Mouse (Mus musculus) embryonic facial prominence, embryonic 11.5 days (tissue): Measurements from ENCODE around the gene Rara. TPM values are rescaled to one million over a fixed set of nuclear protein-coding genes. Genes with fewer than 3 reads are reported as not detected.

Source experiments
- ATAC-seq: fragments of 200-750 bp; cut with Nextera tagmentation; replicated peaks from 2 replicates; pipeline ENCODE4 v1.8.0; 2017; ENCODE audit warnings: low read depth; ENCODE audit not compliant: insufficient number of reproducible peaks, low FRiP score, low TSS enrichment
- DNase-seq: peaks from one replicate; pipeline ENCODE4 v3.0.0-alpha.2; 2015; ENCODE audit warnings: low spot score
- H3K27ac ChIP-seq: fragments of 300-500 bp; sonication (generic); replicated peaks from 2 replicates; pipeline ENCODE4 v1.5.1; 2014; ENCODE audit warnings: mild to moderate bottlenecking, low read depth, low read length, control low read depth
- H3K27me3 ChIP-seq: fragments of 300-500 bp; sonication (generic); 2 replicates; pipeline ENCODE4 v1.6.1; 2014; ENCODE audit warnings: mild to moderate bottlenecking, low read length, moderate library complexity, mixed read lengths; ENCODE audit not compliant: control insufficient read depth, insufficient read depth
- H3K36me3 ChIP-seq: fragments of 300-500 bp; sonication (generic); replicated peaks from 2 replicates; pipeline ENCODE4 v1.6.1; 2014; ENCODE audit warnings: low read depth, mild to moderate bottlenecking, low read length, moderate library complexity, mixed read lengths; ENCODE audit not compliant: control insufficient read depth, insufficient read depth
- H3K4me1 ChIP-seq: fragments of 300-500 bp; sonication (generic); 2 replicates; pipeline ENCODE4 v1.6.1; 2014; ENCODE audit warnings: low read length, mixed read lengths; ENCODE audit not compliant: control insufficient read depth, insufficient read depth
- H3K4me2 ChIP-seq: fragments of 300-500 bp; sonication (generic); 2 replicates; pipeline ENCODE4 v1.6.1; 2014; ENCODE audit warnings: low read depth, mild to moderate bottlenecking, control low read depth, low read length, moderate library complexity
- H3K4me3 ChIP-seq: fragments of 300-500 bp; sonication (generic); 2 replicates; pipeline ENCODE4 v1.5.1; 2014; ENCODE audit warnings: low read depth, low read length, control low read depth
- H3K9ac ChIP-seq: fragments of 300-500 bp; sonication (generic); replicated peaks from 2 replicates; pipeline ENCODE4 v1.6.1; 2014; ENCODE audit warnings: mild to moderate bottlenecking, control low read depth, low read length
- H3K9me3 ChIP-seq: fragments of 300-500 bp; sonication (generic); replicated peaks from 2 replicates; pipeline ENCODE4 v1.6.1; 2016; ENCODE audit warnings: mild to moderate bottlenecking, low read length, inconsistent platforms, mixed read lengths; ENCODE audit not compliant: control insufficient read depth
- WGBS: fragments of 180-500 bp; shearing (Covaris S2); extraction: QIAGEN DNeasy Blood & Tissue Kit; methylation state at CpG from one replicate; pipeline ENCODE4 v1.1.7; 2014; 5-methylcytosine and 5-hydroxymethylcytosine counted together
- polyA plus RNA-seq: library from polyadenylated mRNA; unstranded; fragments of >200 nt; fragmentation: Nextera tagmentation; extraction: Ambion mirVana; gene quantifications from 2 replicates; pipeline ENCODE4 v1.2.1, GENCODE M21; 2014

The Rara gene
- polyA plus RNA-seq, 1 experiment from 2014 or later, result 32.7 TPM

DNA sequence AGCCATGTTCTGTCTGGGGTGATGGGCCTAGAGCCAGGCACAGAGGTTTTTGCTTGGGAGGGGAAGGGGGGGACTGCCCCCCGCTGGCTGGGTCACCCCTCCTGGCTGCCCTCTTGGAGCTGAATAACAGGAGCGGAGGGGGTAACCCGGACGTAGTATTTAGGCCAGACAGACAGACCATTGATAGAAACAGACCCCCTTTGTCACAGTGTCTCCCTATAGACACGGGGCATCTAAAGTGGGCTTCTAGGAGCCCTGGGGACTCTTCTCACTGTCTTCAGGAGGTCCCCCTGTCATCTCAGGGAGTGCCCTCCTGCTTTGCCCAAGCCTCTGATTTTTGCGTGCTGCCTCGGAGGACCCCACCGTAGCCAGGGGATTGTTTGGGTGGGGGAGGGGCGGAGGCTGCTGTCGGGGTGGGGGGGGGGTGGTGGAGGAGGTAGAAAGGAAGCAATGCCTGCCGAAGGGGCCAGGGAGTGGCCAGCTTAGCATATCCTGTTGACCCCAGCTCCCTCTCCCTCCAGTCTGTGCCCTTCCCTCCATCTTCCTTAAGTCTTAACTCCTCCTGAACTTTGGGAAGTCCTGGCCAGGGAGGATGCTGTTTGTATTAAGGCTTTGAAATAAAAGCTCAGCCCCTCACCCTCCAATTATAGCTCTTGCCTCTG lies 37.9 kb downstream of the Rara start:
- ATAC-seq (no peak), DNase-seq (no peak)
- H3K9me3 ChIP-seq, result no peaks in the 10 kb centered on the region
- peaks cover 71% of the 10 kb centered on the region for H3K4me1 ChIP-seq
- H3K36me3 ChIP-seq, result no peaks in the 10 kb centered on the region; the same call in none of the 2 replicates
- peak overlapping the region; percentile 30 for H3K4me2 ChIP-seq
- H3K4me3 ChIP-seq, result no peak overlapping the region
- H3K27me3 ChIP-seq, result no peaks in the 10 kb centered on the region
- peak overlapping the region; percentile 87 for H3K27ac ChIP-seq
- 2% methylated on average over 11 of the region's 11 CpGs for WGBS
- peak overlapping the region; percentile 60; the same call in 1 of the 2 replicates for H3K9ac ChIP-seq

DNA sequence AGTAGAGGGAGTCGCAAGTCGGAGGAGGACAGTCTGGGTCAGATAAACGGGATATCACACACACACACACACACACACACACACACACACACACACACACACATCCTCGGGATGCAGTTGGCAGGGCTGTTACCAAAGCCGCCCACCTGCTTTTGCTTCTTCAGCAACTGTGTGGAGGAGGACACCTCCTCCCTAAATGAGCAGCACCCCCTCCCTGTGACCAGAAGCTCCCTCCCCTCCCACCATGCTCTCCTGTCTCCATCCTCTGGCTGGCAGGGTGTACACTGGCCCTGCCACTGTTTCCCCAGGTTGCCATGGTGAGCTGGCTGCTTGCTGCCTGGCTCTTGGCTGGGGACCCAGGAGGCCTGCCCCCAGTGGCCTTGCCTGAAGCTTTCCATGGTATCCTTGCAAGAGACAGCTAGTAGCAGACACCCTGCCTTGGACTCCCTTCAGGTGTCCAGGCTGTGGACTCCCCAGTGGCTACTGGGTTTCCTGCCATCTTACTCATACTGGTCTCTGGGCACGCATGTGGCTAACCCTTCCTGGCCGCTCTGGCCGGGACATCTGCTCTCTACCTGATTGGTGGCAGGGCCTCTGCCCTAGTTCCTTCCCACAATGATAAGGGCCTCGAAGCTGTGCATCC lies 39.0 kb downstream of the Rara start:
- Histone ChIP-seq H3K36me3 (peaks cover 3% of the 10 kb centered on the region), H3K9me3 (no peaks in the 10 kb centered on the region), H3K4me1 (peaks cover 64% of the 10 kb centered on the region), H3K27me3 (no peaks in the 10 kb centered on the region), H3K27ac (no peak overlapping the region), H3K4me3 (no peak overlapping the region), H3K9ac (no peak overlapping the region), H3K4me2 (peak overlapping the region; percentile 10; the same call in 1 of the 2 replicates)
- 34% methylated on average over 9 of the region's 9 CpGs for WGBS
- no peak for DNase-seq
- ATAC-seq, result no peak

GRCm38 (mm10) chr11:98968079-98968478 lies 40.5 kb downstream of the Rara start:
- Histone ChIP-seq H3K27me3 (no peaks in the 10 kb centered on the region), H3K27ac (peak overlapping the region; percentile 66), H3K9me3 (no peaks in the 10 kb centered on the region), H3K36me3 (peaks cover 3% of the 10 kb centered on the region), H3K4me1 (peaks cover 52% of the 10 kb centered on the region), H3K4me3 (no peak overlapping the region), H3K9ac (no peak overlapping the region), H3K4me2 (no peak overlapping the region)
- DNase-seq, result no peak
- no peak for ATAC-seq
- WGBS, result 71% methylated on average over 16 of the region's 16 CpGs

DNA sequence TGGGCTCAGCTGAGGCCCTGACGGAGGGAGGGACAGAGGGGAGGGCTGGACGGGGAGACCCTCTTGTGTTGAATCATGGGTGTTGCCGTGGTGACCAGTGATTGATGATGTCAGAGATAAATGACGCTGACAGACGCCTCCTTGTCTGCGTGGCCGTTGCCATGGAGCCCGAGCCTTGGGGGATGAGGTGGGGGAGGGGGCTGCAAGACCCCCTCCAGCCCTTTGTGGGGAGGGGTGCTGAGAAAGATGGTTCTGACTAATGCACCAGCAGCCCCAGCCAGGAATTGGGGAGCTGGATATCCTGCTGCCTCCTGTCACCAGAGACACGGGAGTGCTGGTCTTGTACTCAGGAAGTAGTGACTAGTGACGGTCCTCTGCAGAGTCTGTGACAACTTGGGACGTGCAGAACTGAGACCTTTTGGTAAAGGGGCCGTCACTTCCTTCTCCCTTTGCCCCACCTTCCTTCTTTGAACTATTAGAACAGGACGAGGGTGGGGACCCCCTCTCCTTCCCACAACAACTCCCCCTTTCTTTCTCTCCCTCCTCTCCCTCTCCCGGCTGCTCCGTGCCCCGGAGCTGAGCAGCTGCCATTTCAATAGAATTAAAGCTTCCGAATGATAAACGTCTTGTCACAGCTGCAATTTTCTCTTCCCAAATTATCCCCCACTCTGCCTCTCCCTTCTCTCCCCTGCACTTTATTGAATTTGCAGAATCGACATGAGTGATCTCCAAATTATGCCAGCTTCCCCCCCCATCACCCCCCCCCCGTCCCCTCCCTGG lies 41.3 kb downstream of the Rara start:
- 6% methylated on average over 20 of the region's 20 CpGs for WGBS
- peak overlapping the region; percentile 29 for H3K4me2 ChIP-seq
- H3K36me3 ChIP-seq, result peaks cover 3% of the 10 kb centered on the region
- H3K4me3 ChIP-seq, result no peak overlapping the region
- no peaks in the 10 kb centered on the region for H3K9me3 ChIP-seq
- H3K27ac ChIP-seq, result peak overlapping the region; percentile 66
- no peaks in the 10 kb centered on the region for H3K27me3 ChIP-seq
- ATAC-seq, result 0 out of 2 replicates have a peak, but pooled peaks have one; percentile 12
- peaks cover 45% of the 10 kb centered on the region for H3K4me1 ChIP-seq
- DNase-seq, result peak; percentile 71
- H3K9ac ChIP-seq, result no peak overlapping the region

DNA sequence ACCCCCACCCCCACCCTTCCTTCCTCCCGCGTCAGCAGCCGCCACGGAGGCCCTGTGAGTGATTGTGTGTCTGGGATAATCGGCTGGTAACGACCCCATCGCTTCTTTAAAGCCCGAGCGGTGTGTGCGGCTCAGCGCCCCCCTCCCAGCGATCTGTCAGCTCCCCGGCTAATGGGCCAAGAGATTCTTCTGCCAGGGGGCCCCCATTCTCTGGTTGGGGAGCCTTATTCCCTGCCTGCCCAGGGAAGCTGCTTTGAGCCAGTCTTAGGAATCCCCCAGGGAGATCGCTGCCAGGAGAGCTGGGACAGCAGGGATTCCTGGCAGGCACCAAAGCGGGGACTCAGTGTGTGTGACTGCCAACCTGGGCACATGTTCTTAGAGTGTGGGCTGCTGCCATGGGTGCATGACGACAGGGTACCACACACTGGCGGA lies 41.9 kb downstream of the Rara start:
- no peak overlapping the region; the same call in 1 of the 2 replicates for H3K9ac ChIP-seq
- 27% methylated on average over 14 of the region's 17 CpGs for WGBS
- H3K27me3 ChIP-seq, result no peaks in the 10 kb centered on the region
- H3K4me2 ChIP-seq, result peak overlapping the region; percentile 22; the same call in 1 of the 2 replicates
- H3K36me3 ChIP-seq, result peaks cover 3% of the 10 kb centered on the region
- peak overlapping the region; percentile 60; the same call in 1 of the 2 replicates for H3K27ac ChIP-seq
- H3K4me3 ChIP-seq, result no peak overlapping the region
- ATAC-seq (no peak; the same call in 1 of the 2 replicates), DNase-seq (no peak)
- peaks cover 40% of the 10 kb centered on the region for H3K4me1 ChIP-seq
- no peaks in the 10 kb centered on the region for H3K9me3 ChIP-seq

- no peak overlapping the region for H3K9ac ChIP-seq
- ATAC-seq (no peak), DNase-seq (no peak)
- H3K4me2 ChIP-seq, result no peak overlapping the region
- H3K27me3 ChIP-seq, result no peaks in the 10 kb centered on the region
- peaks cover 31% of the 10 kb centered on the region for H3K4me1 ChIP-seq
- H3K36me3 ChIP-seq, result peaks cover 3% of the 10 kb centered on the region
- H3K9me3 ChIP-seq, result no peaks in the 10 kb centered on the region
- no peak overlapping the region for H3K27ac ChIP-seq
- WGBS, result 72% methylated on average over 29 of the region's 29 CpGs
- H3K4me3 ChIP-seq, result no peak overlapping the region
Observed at GRCm38 (mm10) chr11:98970191-98970925, 42.7 kb downstream of the Rara start.

DNA sequence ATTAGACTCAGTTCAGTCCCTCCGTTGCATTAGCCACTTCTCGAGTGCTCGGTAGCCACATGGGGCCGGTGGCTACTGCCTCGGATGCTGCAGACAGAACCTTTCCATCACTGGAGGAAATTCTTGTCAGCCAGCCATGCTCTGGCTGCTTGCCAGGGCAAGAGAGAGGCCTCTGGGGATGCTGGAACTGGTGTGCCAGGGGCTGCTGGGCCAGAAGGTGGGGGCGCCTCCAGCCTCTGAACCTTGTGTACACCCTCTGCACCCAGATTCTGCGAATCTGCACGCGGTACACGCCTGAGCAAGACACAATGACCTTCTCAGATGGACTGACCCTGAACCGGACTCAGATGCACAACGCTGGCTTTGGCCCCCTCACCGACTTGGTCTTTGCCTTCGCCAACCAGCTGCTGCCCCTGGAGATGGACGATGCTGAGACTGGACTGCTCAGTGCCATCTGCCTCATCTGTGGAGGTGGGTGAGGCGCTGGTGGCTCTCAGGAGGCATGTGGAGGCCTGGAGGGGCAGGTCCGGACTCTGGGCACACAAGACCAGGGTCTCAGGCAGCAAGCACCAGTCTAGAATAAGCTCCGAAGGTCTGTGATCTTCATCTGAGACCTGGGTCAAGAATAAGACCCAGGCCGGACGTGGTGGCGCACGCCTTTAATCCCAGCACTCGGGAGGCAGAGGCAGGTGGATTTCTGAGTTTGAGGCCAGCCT lies 43.9 kb downstream of the Rara start:
- no peak overlapping the region for H3K4me3 ChIP-seq
- H3K9me3 ChIP-seq, result no peaks in the 10 kb centered on the region
- no peak overlapping the region for H3K9ac ChIP-seq
- H3K4me2 ChIP-seq, result no peak overlapping the region
- H3K27me3 ChIP-seq, result no peaks in the 10 kb centered on the region
- H3K36me3 ChIP-seq, result peaks cover 3% of the 10 kb centered on the region
- 85% methylated on average over 23 of the region's 23 CpGs for WGBS
- no peak for DNase-seq
- no peak for ATAC-seq
- H3K4me1 ChIP-seq, result peaks cover 23% of the 10 kb centered on the region
- H3K27ac ChIP-seq, result no peak overlapping the region
